Mouse (Mus musculus) liver, adult 2 months (tissue): ENCODE results near the gene Olr1.

Experiments used
- CTCF ChIP-seq: fragments of 200-500 bp; IDR thresholded peaks from 2 replicates; pipeline ENCODE4 v1.5.1; 2011; ENCODE audit warnings: low read depth, low read length, control low read depth
- POLR2A ChIP-seq: fragments of 200-500 bp; IDR thresholded peaks from 2 replicates; pipeline ENCODE4 v1.6.1; 2011; ENCODE audit warnings: low read length, control low read depth; ENCODE audit not compliant: insufficient read depth; ENCODE audit errors: extremely low read depth

DNA sequence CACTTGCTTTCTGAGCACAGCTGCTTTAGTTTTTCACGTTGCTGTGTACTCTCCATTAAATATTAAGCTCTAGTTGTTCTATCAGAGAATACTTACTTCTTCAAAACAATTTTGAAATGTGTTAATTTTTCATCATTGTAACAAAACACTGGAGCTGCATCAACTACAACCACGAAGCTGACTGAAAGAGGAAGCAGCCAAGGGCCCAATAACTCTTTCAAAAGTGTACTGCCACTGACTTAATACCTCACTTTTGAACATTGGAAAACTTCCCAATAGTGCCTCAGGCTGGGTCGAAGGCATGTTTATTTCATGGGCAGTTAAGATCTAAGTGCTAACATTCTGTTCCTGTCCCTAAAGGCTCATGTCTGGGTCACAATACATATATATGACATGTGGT, 41.0 kb upstream of the Olr1 start:
- TF ChIP-seq CTCF (no peak), POLR2A (no peak)
